Mouse (Mus musculus) effector memory CD4-positive, alpha-beta T cell, adult 5 months (primary cell): Measurements from ENCODE around the gene Syn1. TPM values are rescaled to one million over a fixed set of nuclear protein-coding genes. Genes with fewer than 3 reads are reported as not detected.

Experiments
- polyA plus RNA-seq: library from polyadenylated mRNA; unstranded; fragments of 100-300 nt; shearing (Covaris generic); gene quantifications from one replicate; pipeline ENCODE4 v1.2.1, GENCODE M21; 2017

Gene Syn1
- 0.15 TPM for polyA plus RNA-seq

DNA sequence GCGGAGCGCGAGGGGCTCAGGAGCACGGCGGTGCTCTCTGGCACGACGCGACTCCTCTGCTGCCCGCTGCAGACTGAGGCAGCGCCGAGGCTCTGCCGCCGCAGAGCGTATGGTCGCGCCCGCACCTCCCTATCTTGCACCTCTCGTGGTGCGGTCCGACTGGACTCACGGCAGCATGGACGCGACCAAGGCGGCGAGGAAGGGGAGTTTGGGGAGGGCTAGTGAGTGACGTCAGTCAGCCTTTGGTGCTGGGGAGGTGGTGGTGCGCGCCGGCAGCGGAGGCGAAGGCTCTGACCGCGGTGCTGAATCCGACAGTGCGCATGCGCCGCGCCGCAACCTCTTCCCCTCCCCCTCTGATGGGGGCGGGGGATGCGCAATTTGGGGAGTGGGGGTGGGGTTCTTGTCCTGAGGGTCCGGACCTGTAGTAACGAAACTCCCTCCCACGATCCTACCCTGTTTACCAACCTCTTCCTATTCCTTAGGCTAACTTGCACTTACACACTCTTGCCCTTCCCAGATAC, at the start of gene Syn1:
Syn1 (minus strand) TSS at position 161 of the 521 bp plus-strand sequence.

DNA sequence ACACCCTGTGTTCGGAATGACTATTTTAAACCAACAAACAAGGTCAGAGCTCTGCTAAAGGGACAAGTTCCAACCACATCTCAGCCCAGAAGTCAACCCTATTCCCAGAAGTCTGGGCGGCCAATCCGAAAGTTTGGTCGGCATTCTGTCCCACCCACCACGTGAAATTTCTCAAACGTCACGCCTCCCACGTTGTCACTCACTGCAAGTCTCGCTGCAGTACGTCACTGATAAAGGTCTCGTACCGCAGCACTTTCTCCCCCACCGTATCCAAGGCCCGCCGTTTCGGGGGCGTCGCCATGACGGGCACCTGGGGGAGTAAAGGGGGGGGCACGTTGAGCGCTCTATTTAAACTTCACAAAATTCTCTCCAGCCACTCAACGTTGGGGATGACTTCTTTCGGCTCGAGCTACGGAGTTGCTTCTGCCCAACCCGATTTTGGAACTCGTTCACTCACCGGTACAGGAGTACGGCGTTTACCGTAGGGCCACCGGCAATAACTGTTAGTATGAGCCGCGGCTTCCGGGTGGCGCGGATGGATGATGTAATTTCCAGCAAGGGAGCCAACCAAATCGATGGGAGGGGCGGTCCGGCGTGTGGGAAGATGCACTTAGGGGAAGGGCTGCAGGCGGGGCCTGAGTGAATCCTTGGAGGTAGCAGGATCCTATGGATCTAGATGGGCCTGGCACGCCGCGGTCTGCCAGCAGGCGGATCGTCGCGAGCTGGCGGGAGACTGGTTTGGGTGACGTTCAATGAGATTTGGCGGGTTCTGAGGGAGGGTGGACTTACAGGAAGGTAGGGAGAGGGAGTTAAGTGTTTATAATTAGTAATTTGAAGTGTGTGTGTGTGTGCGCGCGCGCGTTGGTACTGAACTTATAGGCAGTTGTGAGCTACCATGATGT, 40.9 kb upstream of the Syn1 start, which contains the start of gene Uxt:
Uxt (minus strand) TSS at position 541 of the 902 bp plus-strand sequence.

DNA sequence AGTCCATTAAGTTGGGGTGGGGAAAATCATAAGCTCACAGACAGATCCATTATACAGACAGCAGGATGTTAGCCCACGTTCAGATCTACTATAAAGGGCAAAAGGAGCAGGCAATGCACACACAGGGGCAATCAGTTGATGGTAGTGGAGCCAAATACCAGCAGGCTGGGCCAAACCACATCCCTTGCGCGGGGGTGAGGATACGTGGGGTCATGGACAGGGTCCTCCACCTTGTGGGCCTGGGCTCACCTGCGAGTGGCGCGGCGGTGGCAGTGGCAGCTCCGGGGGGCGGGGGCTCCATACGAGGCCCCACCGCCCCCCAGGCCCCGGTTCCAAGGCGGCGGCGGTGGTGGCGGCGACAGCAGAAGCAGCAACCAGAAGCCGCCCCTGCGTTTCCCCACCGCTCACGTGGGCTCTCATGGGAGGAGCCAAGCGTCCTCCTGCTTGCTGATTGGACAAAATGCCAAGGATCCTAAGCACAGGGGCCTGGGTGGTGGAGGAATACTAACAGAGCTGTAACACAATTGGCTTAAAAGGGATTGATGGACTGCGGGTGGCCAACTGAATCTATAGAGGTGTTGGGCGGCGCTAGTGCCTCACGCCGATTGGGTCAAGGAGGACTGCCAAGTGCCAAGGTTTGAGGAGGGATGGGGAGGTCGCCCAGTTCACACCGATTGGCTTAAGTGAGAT, 29.5 kb upstream of the Syn1 start, which contains the start of gene Elk1:
Elk1 (minus strand) TSS at position 418 of the 690 bp plus-strand sequence.

DNA sequence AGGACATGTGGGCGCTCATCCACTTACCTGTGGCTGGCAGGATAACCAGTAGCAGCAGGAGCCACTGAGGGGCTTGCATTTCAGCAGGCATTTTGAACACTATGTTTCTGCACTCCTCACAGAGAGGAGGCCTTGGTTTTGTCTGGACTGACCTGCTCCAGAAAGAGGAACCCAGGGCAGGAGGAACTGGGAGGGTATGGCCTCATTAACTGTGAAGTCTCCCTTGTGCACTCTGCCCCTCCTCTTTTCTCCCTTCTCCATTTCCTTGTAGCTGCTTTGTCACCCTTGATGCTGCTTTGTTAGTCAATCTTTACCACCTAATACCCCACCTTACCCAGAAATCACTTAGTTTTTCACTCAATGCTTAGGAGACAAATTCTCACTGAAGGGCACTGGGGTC, 10.6 kb upstream of the Syn1 start, which contains the start of gene Cfp:
Cfp (minus strand) TSS at position 192 of the 400 bp plus-strand sequence.

DNA sequence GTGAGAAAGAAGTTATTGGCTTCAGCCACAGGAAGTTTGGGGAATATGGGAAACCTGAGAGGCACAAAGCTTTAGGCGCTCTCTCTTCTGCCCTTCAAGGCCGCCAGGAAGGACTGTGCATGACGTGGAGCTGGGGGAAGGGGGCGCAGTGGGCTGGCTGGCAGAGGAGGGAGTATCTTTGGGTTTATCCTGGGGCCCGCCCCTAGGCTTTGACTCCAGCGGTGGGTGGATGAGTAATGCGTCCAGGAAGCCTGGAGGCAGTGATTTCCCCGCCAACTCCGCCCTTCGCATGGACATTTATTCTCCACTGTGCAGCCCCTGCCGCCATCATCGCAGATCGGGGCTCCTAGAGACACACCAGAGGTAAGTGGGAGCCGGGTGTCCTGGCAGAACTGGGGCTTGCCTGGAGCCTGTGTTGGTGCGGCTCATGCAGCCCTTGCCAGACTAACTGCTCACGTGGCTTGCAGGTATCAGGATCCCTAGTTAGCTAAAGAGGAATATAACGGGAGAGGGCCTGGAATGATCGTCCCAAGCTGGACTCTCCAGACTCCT, 50.8 kb downstream of the Syn1 start, which contains the start of gene Timp1:
Timp1 (plus strand) TSS at position 205 of the 552 bp plus-strand sequence.

Other genes starting within 250 kb of the Syn1 start
- gene Cdk16, start 233.1 kb downstream of the Syn1 start, polyA plus RNA-seq, result 78.2 TPM
- gene Usp11, start 217.1 kb downstream of the Syn1 start, polyA plus RNA-seq, result 15.6 TPM
- gene Araf, start 123.2 kb downstream of the Syn1 start, polyA plus RNA-seq, result 166 TPM
- not detected for gene Timp1, start 50.8 kb downstream of the Syn1 start, polyA plus RNA-seq
- 1.1 TPM for gene Cfp, start 10.6 kb upstream of the Syn1 start, polyA plus RNA-seq
- 9.1 TPM for gene Elk1, start 29.6 kb upstream of the Syn1 start, polyA plus RNA-seq
- 41.2 TPM for gene Uxt, start 41.0 kb upstream of the Syn1 start, polyA plus RNA-seq
- 10.8 TPM for gene Zfp182, start 141.3 kb upstream of the Syn1 start, polyA plus RNA-seq
- gene Spaca5, start 147.4 kb upstream of the Syn1 start, polyA plus RNA-seq, result not detected
- gene Zfp300, start 168.5 kb upstream of the Syn1 start, polyA plus RNA-seq, result 0.81 TPM
- not detected for gene Ssxa1, start 194.8 kb upstream of the Syn1 start, polyA plus RNA-seq